Mouse (Mus musculus): ENCODE results near the gene Tomm40.

GRCm38 (mm10) chr7:19676662-19677061 lies 38.6 kb downstream of the Tomm40 start:
- no peak for TF ChIP-seq GATA1 (IDR thresholded peaks at IDR 0.05; ENCODE audit: borderline replicate concordance, low read length)
- no peak for TF ChIP-seq FLI1 (IDR thresholded peaks at IDR 0.05; ENCODE audit: low read length)

Data from megakaryocyte, embryonic 14.5 days (primary cell).